Comparison of ENCODE assay signal across 17 mouse cellular contexts in the genomic region with DNA sequence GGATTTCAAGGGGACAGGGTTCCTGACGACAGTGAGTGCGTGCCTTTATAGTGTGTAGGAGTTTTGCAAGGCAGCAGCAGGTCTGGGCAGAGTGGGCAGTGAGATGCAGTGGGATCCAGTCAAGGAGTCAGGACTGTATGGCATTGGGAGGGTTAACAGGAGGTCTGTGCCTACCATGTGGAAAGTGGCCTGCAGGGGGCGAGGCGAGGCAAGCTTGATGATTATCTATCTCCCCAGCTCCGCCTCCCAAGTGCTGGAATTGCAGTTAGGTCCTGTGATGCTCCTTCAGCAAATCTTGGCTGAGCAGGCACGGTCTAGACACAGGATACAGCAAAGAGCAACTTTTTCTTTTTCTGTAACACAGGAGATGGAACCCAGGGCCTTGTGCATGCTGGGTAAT. TPM values are rescaled to one million over a fixed set of nuclear protein-coding genes. Genes with fewer than 3 reads are reported as not detected.
A peak's percentile ranks its signal among the peaks of the same experiment; 100 is the strongest.
DNase-seq lines count a peak whose midpoint lies in the region; ATAC-seq and TF ChIP-seq lines count a peak whose summit lies in the region.
"Had no signal": no experiment of that assay in that cellular context is flagged by ENCODE, and none has a peak within 500 bp of the region (broad histone marks: within the 10 kb centered on the region; RNA-seq: fewer than 3 reads in every experiment).

No protein-coding gene starts in this region.

- no peak for ATAC-seq in liver, embryonic 14.5 days (ENCODE audit: insufficient read depth)
- ATAC-seq in liver, embryonic 11.5 days (replicated peaks; ENCODE audit: low FRiP score): no peak

- no peaks in the 10 kb centered on the region for H3K27me3 ChIP-seq in liver, embryonic 14.5 days (ENCODE audit: control insufficient read depth, insufficient read depth, low read length)
- H3K27me3 ChIP-seq in liver, embryonic 11.5 days (replicated peaks; ENCODE audit: control insufficient read depth, insufficient read depth, low read length): no peaks in the 10 kb centered on the region
- H3K27me3 ChIP-seq in ES-Bruce4 (ENCODE audit: control insufficient read depth, insufficient read depth, low read length, poor library complexity, severe bottlenecking): no peaks in the 10 kb centered on the region
- no peaks in the 10 kb centered on the region; the same call in 1 of the 2 replicates for H3K27me3 ChIP-seq in embryonic facial prominence, embryonic 10.5 days (replicated peaks; ENCODE audit: low read depth, poor library complexity, severe bottlenecking)
- H3K27me3 ChIP-seq: heart, embryonic 13.5 days; hindbrain, embryonic 15.5 days had no signal

- H3K4me1 ChIP-seq in liver, embryonic 14.5 days (replicated peaks; ENCODE audit: control insufficient read depth in 2 of 2, insufficient read depth in 2 of 2, low read length in 1 of 2): peaks cover 0 to 2% of the 10 kb centered on the region in 2 experiments; a peak in 1 of 4 replicates
- peaks cover 6% of the 10 kb centered on the region for H3K4me1 ChIP-seq in liver, embryonic 11.5 days (replicated peaks; ENCODE audit: control insufficient read depth, insufficient read depth, low read length)
- peaks cover 3% of the 10 kb centered on the region for H3K4me1 ChIP-seq in ES-Bruce4 (ENCODE audit: control insufficient read depth, insufficient read depth, low read length)
- peaks cover 64% of the 10 kb centered on the region for H3K4me1 ChIP-seq in embryonic facial prominence, embryonic 10.5 days

- DNase-seq in adrenal gland, postnatal 14 days: peak; percentile 17
- no peak for DNase-seq in adrenal gland, postnatal 4 days (ENCODE audit: low spot score in 2 of 2)
- DNase-seq in liver, embryonic 14.5 days (ENCODE audit: low read depth in 3 of 3, low spot score in 3 of 3): no peak
- DNase-seq in liver, embryonic 11.5 days (ENCODE audit: low spot score): no peak
- peak; percentile 49 for DNase-seq in embryonic facial prominence, embryonic 10.5 days (ENCODE audit: low spot score)
- DNase-seq in natural killer cell, adult 2 months (ENCODE audit: low spot score in 2 of 2): no peak
- DNase-seq in layer of hippocampus, adult 2 months (ENCODE audit: low spot score in 2 of 2): no peak
- DNase-seq: B cell, adult 2 months; cerebellum, adult 9-10 months; gastrocnemius, postnatal 10 days; lung, adult 18-20 months; right cerebral cortex, postnatal 25 days; thymus, postnatal 36 days had no signal

- 37% methylated on average over 6 of the region's 6 CpGs for WGBS in liver, embryonic 14.5 days (ENCODE audit: insufficient replicate concordance)
- WGBS in liver, embryonic 11.5 days: 50% methylated on average over 6 of the region's 6 CpGs
- WGBS in embryonic facial prominence, embryonic 10.5 days: 68% methylated on average over 6 of the region's 6 CpGs

- H3K9ac ChIP-seq in liver, embryonic 14.5 days (replicated peaks): no peak overlapping the region
- no peak overlapping the region for H3K9ac ChIP-seq in liver, embryonic 11.5 days (ENCODE audit: low read depth, low read length)
- H3K9ac ChIP-seq in ES-Bruce4 (ENCODE audit: low read depth, poor library complexity, severe bottlenecking): no peak overlapping the region
- H3K9ac ChIP-seq: heart, embryonic 13.5 days; hindbrain, embryonic 15.5 days; midbrain, embryonic 12.5 days had no signal

- H3K4me3 ChIP-seq in liver, embryonic 14.5 days (ENCODE audit: insufficient read depth in 1 of 2, low read depth in 2 of 2, low read length in 2 of 2): no peak overlapping the region
- no peak overlapping the region for H3K4me3 ChIP-seq in liver, embryonic 11.5 days (ENCODE audit: low read depth, low read length)
- no peak overlapping the region for H3K4me3 ChIP-seq in ES-Bruce4 (ENCODE audit: low read depth, low read length)
- H3K4me3 ChIP-seq in embryonic facial prominence, embryonic 10.5 days: no peak overlapping the region
- H3K4me3 ChIP-seq in layer of hippocampus, adult 2 months: no peak overlapping the region
- H3K4me3 ChIP-seq: heart, embryonic 13.5 days; hindbrain, embryonic 15.5 days; midbrain, embryonic 12.5 days had no signal

- TF ChIP-seq POLR2A in ES-Bruce4 (IDR thresholded peaks at IDR 0.05; ENCODE audit: insufficient read depth, low read length): no peak

- H3K9me3 ChIP-seq in liver, embryonic 14.5 days (ENCODE audit: control insufficient read depth, low read length): no peaks in the 10 kb centered on the region
- no peaks in the 10 kb centered on the region for H3K9me3 ChIP-seq in liver, embryonic 11.5 days (ENCODE audit: control insufficient read depth, low read length)
- no peaks in the 10 kb centered on the region for H3K9me3 ChIP-seq in ES-Bruce4 (replicated peaks; ENCODE audit: control insufficient read depth, insufficient read depth, low read length, poor library complexity, severe bottlenecking)
- no peaks in the 10 kb centered on the region for H3K9me3 ChIP-seq in embryonic facial prominence, embryonic 10.5 days
- H3K9me3 ChIP-seq: heart, embryonic 13.5 days; hindbrain, embryonic 15.5 days; midbrain, embryonic 12.5 days had no signal

- no peak overlapping the region for H3K4me2 ChIP-seq in liver, embryonic 14.5 days (ENCODE audit: low read depth)
- no peak overlapping the region for H3K4me2 ChIP-seq in liver, embryonic 11.5 days
- H3K4me2 ChIP-seq: heart, embryonic 13.5 days; hindbrain, embryonic 15.5 days; midbrain, embryonic 12.5 days had no signal

- H3K36me3 ChIP-seq in liver, embryonic 14.5 days (replicated peaks; ENCODE audit: control insufficient read depth, insufficient read depth, low read depth): no peaks in the 10 kb centered on the region
- no peaks in the 10 kb centered on the region for H3K36me3 ChIP-seq in liver, embryonic 11.5 days (ENCODE audit: control insufficient read depth, insufficient read depth, low read length)
- no peaks in the 10 kb centered on the region for H3K36me3 ChIP-seq in ES-Bruce4 (ENCODE audit: control insufficient read depth, insufficient read depth, low read length, poor library complexity, severe bottlenecking)
- H3K36me3 ChIP-seq in embryonic facial prominence, embryonic 10.5 days (replicated peaks): no peaks in the 10 kb centered on the region
- H3K36me3 ChIP-seq: heart, embryonic 13.5 days; hindbrain, embryonic 15.5 days; midbrain, embryonic 12.5 days had no signal

- TF ChIP-seq EP300 in liver, embryonic 14.5 days (IDR thresholded peaks at IDR 0.05; ENCODE audit: low read depth): no peak
- TF ChIP-seq EP300 in ES-Bruce4 (IDR thresholded peaks at IDR 0.05; ENCODE audit: insufficient read depth, low read depth, low read length): no peak

- TF ChIP-seq CTCF in liver, embryonic 14.5 days (IDR thresholded peaks at IDR 0.05; ENCODE audit: low read depth): peak; percentile 50
- peak; percentile 83 for TF ChIP-seq CTCF in ES-Bruce4 (IDR thresholded peaks at IDR 0.05; ENCODE audit: low read depth, low read length)
- no peak; the same call in 1 of the 2 replicates for TF ChIP-seq CTCF in layer of hippocampus, adult 2 months (conservative IDR thresholded peaks at IDR 0.05)

- H3K27ac ChIP-seq in liver, embryonic 14.5 days: no peak overlapping the region
- no peak overlapping the region for H3K27ac ChIP-seq in liver, embryonic 11.5 days (ENCODE audit: low read depth, low read length)
- no peak overlapping the region for H3K27ac ChIP-seq in ES-Bruce4 (ENCODE audit: insufficient read depth, low read length)
- H3K27ac ChIP-seq in embryonic facial prominence, embryonic 10.5 days (replicated peaks): peak overlapping the region; percentile 57
- H3K27ac ChIP-seq in layer of hippocampus, adult 2 months: no peak overlapping the region
- H3K27ac ChIP-seq: heart, embryonic 13.5 days; hindbrain, embryonic 15.5 days; midbrain, embryonic 12.5 days had no signal

RNA-seq across cellular contexts. Expression of a gene that starts 29.0 kb away (rescaled TPM):
- total RNA-seq in adrenal gland, postnatal 14 days (2021): 60.5 and 60.7 TPM in 2 replicates
- total RNA-seq in adrenal gland, postnatal 4 days (2021): 10 to 100 TPM; 89.6 to 94.7 TPM
- 0.79 and 0.99 TPM in 2 replicates for polyA plus RNA-seq in liver, embryonic 14.5 days (2012; rRNA removed)
- polyA plus RNA-seq in liver, embryonic 14.5 days (2014; fragmentation: Nextera tagmentation; extraction: Ambion mirVana): 0.81 and 1.4 TPM in 2 replicates
- 30.3 and 32.4 TPM in 2 replicates for polyA plus RNA-seq in liver, embryonic 11.5 days (2014; fragmentation: Nextera tagmentation; extraction: Ambion mirVana)
- 116 and 119 TPM in 2 replicates for polyA plus RNA-seq in ES-Bruce4 (2011; ENCODE audit: insufficient read depth, insufficient read length, low read depth, missing spikeins)
- polyA plus RNA-seq in embryonic facial prominence, embryonic 10.5 days (2016; fragmentation: Nextera tagmentation; extraction: Ambion mirVana): 115 and 131 TPM in 2 replicates
- total RNA-seq in layer of hippocampus, adult 2 months (2021): 100 to 1,000 TPM in 1 of 2 experiments, 10 to 100 TPM in 1; 93.2 to 114 TPM

Comparison
In these comparisons a context has a peak if more than half of its experiments do, and no peak if none do; other contexts are left out.
1. DNase-seq: peak in adrenal gland, postnatal 14 days (single experiment) and embryonic facial prominence, embryonic 10.5 days (single experiment); none in adrenal gland, postnatal 4 days (0 of 2), liver, embryonic 14.5 days (0 of 3), liver, embryonic 11.5 days (single experiment), natural killer cell, adult 2 months (0 of 2) and layer of hippocampus, adult 2 months (0 of 2).
2. RNA of a gene that starts 29.0 kb away (polyA plus RNA-seq): 115 to 131 TPM in embryonic facial prominence, embryonic 10.5 days, 116 to 119 TPM in ES-Bruce4 and 30.3 to 32.4 TPM in liver, embryonic 11.5 days; 0.79 to 1.4 TPM in liver, embryonic 14.5 days; every median in the first group is over 10 times any median in the second.